Mouse (Mus musculus): ENCODE measurements around the gene Olfr70.

DNA sequence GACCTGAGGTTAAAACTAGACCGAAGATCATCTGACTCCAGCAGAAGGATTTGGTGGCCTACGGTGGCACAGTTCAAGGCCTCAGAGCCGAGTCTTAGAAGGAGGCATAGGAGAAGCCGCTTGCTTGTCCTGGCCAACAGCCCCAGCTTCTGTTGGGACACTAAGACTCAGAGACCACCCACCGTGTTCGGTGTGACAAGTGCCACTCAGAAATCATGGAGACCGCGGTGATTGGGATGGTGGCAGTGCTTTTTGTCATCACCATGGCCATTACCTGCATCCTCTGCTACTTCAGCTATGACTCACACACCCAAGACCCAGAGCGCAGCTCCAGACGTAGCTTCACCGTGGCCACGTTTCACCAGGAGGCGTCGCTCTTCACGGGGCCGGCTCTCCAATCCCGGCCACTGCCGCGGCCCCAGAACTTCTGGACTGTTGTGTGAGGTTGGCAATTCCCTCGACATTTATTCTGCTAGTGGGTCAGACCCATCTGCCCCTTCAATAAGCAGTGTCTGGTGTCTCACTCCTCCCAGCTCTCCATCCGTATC, 30.2 kb upstream of the Olfr70 start:
- peak; percentile 3; the same call in 1 of the 2 replicates for TF ChIP-seq CTCF (IDR thresholded peaks at IDR 0.05; ENCODE audit: borderline replicate concordance, insufficient read depth, low read length)
- TF ChIP-seq POLR2A (IDR thresholded peaks at IDR 0.05; ENCODE audit: low read depth, low read length): no peak
